Mouse (Mus musculus) kidney, postnatal 10 days (tissue): ENCODE measurements around the gene Spaar.
A peak's percentile ranks its signal among the peaks of the same experiment; 100 is the strongest.

Source experiments
- DNase-seq: peaks from one replicate; pipeline ENCODE4 v3.0.0; 2021; ENCODE audit warnings: mixed read lengths

The Spaar gene

GRCm38 (mm10) chr4:43729794-43730550 is at the start of gene Spaar:
Spaar (plus strand) TSS chr4:43730034.
- peak; percentile 74 for DNase-seq

- DNase-seq: no peak
These were observed 39.8 kb upstream of the Spaar start for GRCm38 (mm10) chr4:43690021-43690420.

GRCm38 (mm10) chr4:43691026-43691425 is 38.8 kb upstream of the Spaar start:
- DNase-seq: no peak

- no peak for DNase-seq
These were observed 36.0 kb upstream of the Spaar start for GRCm38 (mm10) chr4:43693806-43694241.

GRCm38 (mm10) chr4:43694439-43695248 is 35.2 kb upstream of the Spaar start:
- no peak for DNase-seq

GRCm38 (mm10) chr4:43695249-43695671 is 34.6 kb upstream of the Spaar start:
- peak; percentile 62 for DNase-seq

- DNase-seq: no peak
These were observed 33.3 kb upstream of the Spaar start for GRCm38 (mm10) chr4:43696561-43696960.

- DNase-seq: no peak
These were observed 29.1 kb upstream of the Spaar start, which contains the start of gene Olfr70 for GRCm38 (mm10) chr4:43700707-43701106. Olfr70 (minus strand) TSS chr4:43700807.

GRCm38 (mm10) chr4:43703439-43703838 is 26.4 kb upstream of the Spaar start:
- no peak for DNase-seq

GRCm38 (mm10) chr4:43703851-43704250 is 26.0 kb upstream of the Spaar start:
- peak; percentile 80 for DNase-seq

- peak; percentile 49 for DNase-seq
These were observed 23.8 kb upstream of the Spaar start for GRCm38 (mm10) chr4:43705991-43706390.

- no peak for DNase-seq
These were observed 20.0 kb upstream of the Spaar start, which contains the start of gene Olfr71 for GRCm38 (mm10) chr4:43709869-43710268. Olfr71 (minus strand) TSS chr4:43710255.

GRCm38 (mm10) chr4:43711821-43712220 is 18.0 kb upstream of the Spaar start:
- peak; percentile 94 for DNase-seq

GRCm38 (mm10) chr4:43713652-43714219 is 16.1 kb upstream of the Spaar start:
- DNase-seq: peak; percentile 56

GRCm38 (mm10) chr4:43720491-43721228 is 9.2 kb upstream of the Spaar start:
- DNase-seq: no peak

GRCm38 (mm10) chr4:43722191-43722590 is 7.6 kb upstream of the Spaar start:
- no peak for DNase-seq

- DNase-seq: peak; percentile 79
These were observed 5.1 kb upstream of the Spaar start for GRCm38 (mm10) chr4:43724764-43725163.

GRCm38 (mm10) chr4:43726228-43726993 is 3.4 kb upstream of the Spaar start:
- DNase-seq: peak; percentile 52

- DNase-seq: peak; percentile 86
These were observed 2.8 kb upstream of the Spaar start, which contains the start of gene Hrct1 for GRCm38 (mm10) chr4:43726995-43727394. Hrct1 (plus strand) TSS chr4:43727188.

GRCm38 (mm10) chr4:43727718-43728575 is 1.9 kb upstream of the Spaar start:
- DNase-seq: peak; percentile 33

- peak; percentile 70 for DNase-seq
These were observed 1.3 kb upstream of the Spaar start for GRCm38 (mm10) chr4:43728576-43728954.
